Mouse (Mus musculus): ENCODE measurements around the gene 1700042G07Rik. TPM values are rescaled to one million over a fixed set of nuclear protein-coding genes. Genes with fewer than 3 reads are reported as not detected.

The 1700042G07Rik gene
- not detected for polyA plus RNA-seq (2017; shearing (Covaris generic))

GRCm38 (mm10) chr4:116173072-116173471, at the start of gene 1700042G07Rik, which contains the start of gene Gm49337:
Gene 1700042G07Rik, plus strand, starts transcription at chr4:116173372.
Gene Gm49337, plus strand, starts transcription at chr4:116173384.

GRCm38 (mm10) chr4:116123602-116124519, 49.3 kb upstream of the 1700042G07Rik start, which contains the start of the genes Rad54l and Pomgnt1:
Gene Rad54l, minus strand, starts transcription at chr4:116123690.
Gene Pomgnt1, plus strand, starts transcription at chr4:116123840.

GRCm38 (mm10) chr4:116151238-116151637, 21.9 kb upstream of the 1700042G07Rik start, which contains the start of gene Lurap1:
Gene Lurap1, minus strand, starts transcription at chr4:116151338.

GRCm38 (mm10) chr4:116167404-116167803, 5.8 kb upstream of the 1700042G07Rik start, which contains the start of gene Tspan1:
Gene Tspan1, minus strand, starts transcription at chr4:116167601.

GRCm38 (mm10) chr4:116221140-116221851, 48.1 kb downstream of the 1700042G07Rik start, which contains the start of gene Pik3r3:
Gene Pik3r3, plus strand, starts transcription at chr4:116221618.

Other genes starting within 250 kb of the 1700042G07Rik start
- not detected for gene Dmbx1, start 233.4 kb upstream of the 1700042G07Rik start, polyA plus RNA-seq (2017; shearing (Covaris generic))
- gene Faah, start 155.4 kb upstream of the 1700042G07Rik start, polyA plus RNA-seq (2017; shearing (Covaris generic)), result 192 TPM
- gene Nsun4, start 119.5 kb upstream of the 1700042G07Rik start, polyA plus RNA-seq (2017; shearing (Covaris generic)), result 53.4 TPM
- 472 TPM for gene Uqcrh, start 98.3 kb upstream of the 1700042G07Rik start, polyA plus RNA-seq (2017; shearing (Covaris generic))
- 42.7 TPM for gene Lrrc41, start 98.1 kb upstream of the 1700042G07Rik start, polyA plus RNA-seq (2017; shearing (Covaris generic))
- gene Rad54l, start 49.7 kb upstream of the 1700042G07Rik start, polyA plus RNA-seq (2017; shearing (Covaris generic)), result 0.97 TPM
- gene Pomgnt1, start 49.5 kb upstream of the 1700042G07Rik start, polyA plus RNA-seq (2017; shearing (Covaris generic)), result 22.9 TPM
- not detected for gene Lurap1, start 22.0 kb upstream of the 1700042G07Rik start, polyA plus RNA-seq (2017; shearing (Covaris generic))
- gene Tspan1, start 5.8 kb upstream of the 1700042G07Rik start, polyA plus RNA-seq (2017; shearing (Covaris generic)), result not detected
- not detected for gene Gm49337, start within 50 bp of the 1700042G07Rik start, polyA plus RNA-seq (2017; shearing (Covaris generic))
- 2.9 TPM for gene Pik3r3, start 48.2 kb downstream of the 1700042G07Rik start, polyA plus RNA-seq (2017; shearing (Covaris generic))

Data from naive thymus-derived CD4-positive, alpha-beta T cell, adult 5 months (primary cell).